Mouse (Mus musculus) G1E (cell line): ENCODE measurements around the gene Hoxa7. TPM values are rescaled to one million over a fixed set of nuclear protein-coding genes. Genes with fewer than 3 reads are reported as not detected.

Source experiments
- ATAC-seq: 2 replicates; pipeline ENCODE4 v1.8.0; 2016; ENCODE audit warnings: mild to moderate bottlenecking; ENCODE audit not compliant: insufficient number of reproducible peaks, poor library complexity, low FRiP score, severe bottlenecking; ENCODE audit errors: extremely low read depth
- DNase-seq: peaks from one replicate; pipeline ENCODE4 v3.0.0; 2012; ENCODE audit warnings: low spot score
- H3K27me3 ChIP-seq: 2 replicates; pipeline ENCODE4 v1.6.1; 2012; ENCODE audit warnings: mild to moderate bottlenecking, low read length, inconsistent platforms; ENCODE audit not compliant: insufficient read depth
- H3K36me3 ChIP-seq: replicated peaks from 2 replicates; pipeline ENCODE3; 2012; ENCODE audit warnings: mild to moderate bottlenecking, inconsistent platforms
- H3K4me1 ChIP-seq: 2 replicates; pipeline ENCODE4 v1.6.1; 2012; ENCODE audit warnings: low read depth, low read length, inconsistent platforms, mixed read lengths; ENCODE audit not compliant: insufficient read depth
- H3K4me3 ChIP-seq: 2 replicates; pipeline ENCODE4 v1.5.1; 2012; ENCODE audit warnings: low read depth, mild to moderate bottlenecking, inconsistent platforms, low read length, moderate library complexity, mixed read lengths
- H3K9me3 ChIP-seq: replicated peaks from 2 replicates; pipeline ENCODE4 v1.6.1; 2012; ENCODE audit warnings: inconsistent platforms
- CTCF ChIP-seq: IDR thresholded peaks from 2 replicates; pipeline ENCODE4 v1.5.1; 2012; ENCODE audit warnings: low read depth, low read length, inconsistent platforms, mixed read lengths
- GATA1 ChIP-seq: IDR thresholded peaks from 2 replicates; pipeline ENCODE4 v1.6.1; 2012; ENCODE audit warnings: borderline replicate concordance, low read length, inconsistent platforms, mixed read lengths
- GATA2 ChIP-seq: IDR thresholded peaks from 2 replicates; pipeline ENCODE4 v1.6.1; 2012; ENCODE audit warnings: low read depth, low read length, inconsistent platforms, borderline replicate concordance
- POLR2AphosphoS5 ChIP-seq: IDR thresholded peaks from 2 replicates; pipeline ENCODE4 v1.6.1; 2012; ENCODE audit warnings: low read depth, low read length, inconsistent platforms; ENCODE audit not compliant: insufficient replicate concordance
- TAL1 ChIP-seq: conservative IDR thresholded peaks from 2 replicates; pipeline ENCODE4 v1.6.1; 2012; ENCODE audit warnings: low read depth, low read length, inconsistent platforms, mixed read lengths
- polyA plus RNA-seq: library from polyadenylated mRNA; stranded (reverse); fragments of >175 nt; gene quantifications from 2 replicates; pipeline ENCODE4 v1.2.3, GENCODE M21; 2012
- total RNA-seq, 2 experiments: library from RNA; stranded (forward) in 1 of 2; stranded (reverse) in 1 of 2; fragments of 200-1000 nt in 1 of 2; fragments of >200 nt in 1 of 2; fragmentation: Nextera tagmentation in 1 of 2; gene quantifications; 2 replicates each; pipeline ENCODE4 v1.2.3; 2014 to 2017

The Hoxa7 gene
- total and polyA plus RNA-seq, 3 experiments, result 0.11 to 0.66 TPM; not detected in 1

DNA sequence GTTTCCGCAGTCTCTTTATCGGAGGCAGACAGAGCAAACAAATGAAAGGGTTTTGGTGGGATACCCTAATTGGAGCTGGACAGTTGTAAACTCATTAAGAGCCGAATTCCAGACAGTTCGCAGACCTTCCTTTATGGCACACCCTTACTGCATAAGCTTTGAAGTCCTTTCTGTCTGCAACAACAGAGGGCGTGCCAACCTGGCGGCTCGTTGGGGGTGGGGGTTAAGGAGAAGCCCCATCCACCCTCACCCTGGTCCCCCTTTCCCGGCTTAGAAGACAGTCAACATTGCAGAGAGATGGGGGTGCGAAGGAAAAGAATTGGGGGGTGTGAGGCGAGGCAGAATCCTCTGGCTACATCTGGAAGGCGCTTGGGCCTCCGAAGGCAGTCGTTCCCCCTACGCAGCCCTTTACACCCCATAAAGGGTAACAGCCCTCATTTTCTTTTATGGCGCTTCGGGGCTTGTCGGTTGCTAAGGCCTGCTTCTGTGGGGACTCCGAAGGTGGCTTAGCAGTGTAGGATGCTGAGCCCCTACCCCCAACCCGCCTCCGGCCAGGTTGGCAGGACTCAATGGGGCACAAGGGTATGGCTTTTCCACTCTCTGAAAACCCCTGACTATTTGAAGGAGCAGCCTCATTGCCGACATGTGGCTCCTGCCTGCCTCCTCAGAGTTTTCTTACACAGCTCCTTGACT is 485 bp upstream of the Hoxa7 start:
- no peak for DNase-seq
- Histone ChIP-seq H3K4me1 (peaks cover 10% of the 10 kb centered on the region), H3K4me3 (peak overlapping the region; percentile 62; the same call in 1 of the 2 replicates), H3K27me3 (peaks cover 52% of the 10 kb centered on the region), H3K9me3 (peaks cover 5% of the 10 kb centered on the region), H3K36me3 (no peaks in the 10 kb centered on the region)
- no peak for ATAC-seq
- no peak for TF ChIP-seq TAL1
- no peak for TF ChIP-seq GATA1
- TF ChIP-seq CTCF, result no peak
- TF ChIP-seq POLR2AphosphoS5, result no peak
- TF ChIP-seq GATA2, result no peak

DNA sequence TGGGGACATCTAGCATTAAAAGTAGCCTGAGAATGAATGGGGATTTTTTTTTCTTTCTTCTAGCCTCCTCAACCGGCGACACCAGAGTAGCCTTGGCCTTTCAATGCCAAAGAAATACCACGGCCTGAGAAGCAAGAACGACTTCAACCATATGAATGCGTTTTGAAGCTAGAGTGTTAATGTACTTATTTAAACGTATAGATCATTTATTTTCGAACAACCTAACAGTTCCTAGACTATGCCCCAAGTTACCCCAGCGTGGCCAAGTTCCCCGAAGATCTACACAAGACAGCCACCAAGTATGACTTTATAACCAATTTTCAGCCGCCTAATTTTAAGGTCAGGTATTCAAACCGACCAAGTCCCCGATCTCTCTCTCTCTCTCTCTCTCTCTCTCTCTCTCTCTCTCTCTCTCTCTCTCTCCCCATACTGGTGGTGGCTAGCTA is 766 bp downstream of the Hoxa7 start:
- Histone ChIP-seq H3K9me3 (peaks cover 9% of the 10 kb centered on the region), H3K36me3 (no peaks in the 10 kb centered on the region), H3K4me3 (no peak overlapping the region), H3K27me3 (peaks cover 50% of the 10 kb centered on the region), H3K4me1 (peaks cover 10% of the 10 kb centered on the region)
- TF ChIP-seq TAL1 (no peak), GATA1 (no peak), CTCF (no peak), GATA2 (no peak), POLR2AphosphoS5 (no peak)
- ATAC-seq (no peak), DNase-seq (no peak)

DNA sequence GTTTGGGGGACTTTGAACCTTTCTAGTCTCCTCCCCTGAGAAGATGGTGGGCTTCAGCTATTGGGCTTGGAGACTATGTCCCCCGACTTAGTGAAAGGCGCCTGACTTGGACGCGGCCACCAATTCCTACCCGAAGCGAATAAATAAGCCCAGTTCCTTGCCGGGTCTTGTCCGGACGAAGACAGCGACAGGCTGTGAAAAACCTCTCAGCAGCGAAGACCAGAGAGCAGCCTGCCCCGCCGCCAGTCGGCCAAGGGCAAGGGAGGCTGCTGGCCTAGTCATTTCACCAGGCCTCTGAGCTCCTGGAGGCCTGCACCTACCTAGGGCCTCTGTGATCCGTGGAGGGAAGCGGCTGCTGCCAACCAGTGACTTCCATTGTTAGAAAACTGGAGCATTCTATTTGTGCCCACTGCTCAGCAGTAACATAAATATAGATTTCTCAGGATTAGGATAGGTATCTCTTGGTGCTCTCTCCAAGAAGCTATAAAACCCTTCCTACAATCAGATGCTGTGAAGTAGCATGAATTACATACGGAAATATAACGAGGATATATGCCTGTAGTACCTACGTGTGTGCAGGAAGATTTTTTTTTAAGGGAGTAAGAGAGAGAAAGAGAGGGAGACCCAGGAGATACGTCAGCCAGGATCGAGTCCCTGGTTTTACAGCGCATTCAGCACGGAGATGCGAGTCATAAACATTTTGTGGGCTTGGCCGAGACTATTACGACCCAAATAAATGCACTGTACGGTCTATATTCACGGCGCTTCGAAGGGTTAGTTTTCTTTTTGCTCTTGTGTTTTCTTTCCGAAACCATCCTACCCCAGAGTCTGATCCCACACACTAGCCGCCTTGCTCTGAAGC is 1.4 kb downstream of the Hoxa7 start:
- peaks cover 9% of the 10 kb centered on the region for H3K9me3 ChIP-seq
- ATAC-seq (no peak), DNase-seq (no peak)
- H3K4me3 ChIP-seq, result no peak overlapping the region
- H3K27me3 ChIP-seq, result peaks cover 48% of the 10 kb centered on the region
- TF ChIP-seq POLR2AphosphoS5 (no peak), GATA2 (no peak), CTCF (no peak), GATA1 (no peak), TAL1 (no peak)
- H3K36me3 ChIP-seq, result no peaks in the 10 kb centered on the region
- H3K4me1 ChIP-seq, result peaks cover 10% of the 10 kb centered on the region

DNA sequence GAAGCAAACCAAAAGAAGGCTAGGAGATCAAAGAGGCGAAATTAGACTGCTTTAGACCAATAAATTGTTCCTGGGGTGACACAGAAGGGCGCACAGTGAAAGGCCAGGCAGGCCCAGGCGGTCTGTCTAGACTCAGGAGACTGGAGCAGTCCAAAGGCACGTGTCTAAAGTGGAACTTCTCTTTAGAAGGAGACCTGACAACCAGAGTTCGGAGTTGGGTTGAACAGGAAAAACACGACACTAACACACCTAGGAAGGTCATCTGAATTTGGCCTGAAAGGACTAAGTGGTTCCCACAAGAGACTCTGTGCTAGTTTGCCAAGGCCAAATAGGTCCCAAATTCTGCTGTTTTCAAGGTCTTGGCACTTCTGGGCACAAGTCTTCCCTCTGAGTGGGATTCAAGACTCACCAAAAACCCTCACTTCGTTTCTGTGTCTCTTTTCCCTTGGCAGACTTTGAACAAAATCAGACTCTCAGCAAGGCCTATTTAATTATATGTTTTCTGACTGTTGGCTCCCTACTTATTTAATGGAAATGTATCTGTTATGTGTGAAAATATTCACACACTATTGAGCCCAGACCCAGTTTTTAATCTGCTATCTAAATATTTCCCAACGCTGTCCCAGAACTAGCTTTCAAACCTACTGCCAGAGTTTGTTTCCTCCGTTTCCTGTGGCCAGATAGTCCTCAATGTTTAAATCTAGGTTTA is 2.3 kb downstream of the Hoxa7 start:
- no peak for TF ChIP-seq GATA2
- TF ChIP-seq POLR2AphosphoS5, result no peak
- TF ChIP-seq TAL1, result no peak
- TF ChIP-seq CTCF, result no peak
- TF ChIP-seq GATA1, result no peak
- ATAC-seq (no peak), DNase-seq (no peak)
- Histone ChIP-seq H3K27me3 (peaks cover 42% of the 10 kb centered on the region), H3K4me3 (no peak overlapping the region), H3K4me1 (peaks cover 10% of the 10 kb centered on the region), H3K9me3 (peaks cover 9% of the 10 kb centered on the region), H3K36me3 (no peaks in the 10 kb centered on the region)

DNA sequence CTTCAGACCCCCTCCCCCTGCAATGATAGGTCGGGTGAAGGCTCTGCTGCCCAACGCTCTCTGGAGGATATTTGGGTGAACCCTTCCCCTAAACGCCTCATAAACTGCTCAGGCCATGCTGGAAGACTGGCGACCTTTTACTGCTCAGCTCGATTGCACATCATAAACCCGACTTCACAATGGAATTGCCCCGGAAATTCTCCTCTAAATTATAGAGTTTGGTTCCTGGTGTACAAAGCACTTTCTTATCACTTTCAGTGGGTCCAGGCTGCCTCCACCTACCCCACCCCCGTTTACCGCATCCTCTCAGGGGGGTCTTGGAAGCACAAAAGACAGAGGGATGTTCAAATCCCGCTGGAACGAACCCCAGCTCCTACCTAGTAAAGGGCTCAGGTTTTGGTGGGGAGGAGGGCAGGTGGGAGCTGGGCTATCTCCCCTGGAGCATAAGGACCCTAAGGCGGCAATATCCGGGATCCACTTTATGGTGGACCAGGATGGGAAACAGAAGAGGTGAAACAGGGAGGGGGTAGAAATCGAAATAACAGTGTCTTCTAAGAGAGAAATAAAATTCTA is 2.9 kb downstream of the Hoxa7 start:
- Histone ChIP-seq H3K9me3 (peaks cover 9% of the 10 kb centered on the region), H3K4me1 (peaks cover 10% of the 10 kb centered on the region), H3K36me3 (no peaks in the 10 kb centered on the region), H3K4me3 (no peak overlapping the region), H3K27me3 (peaks cover 36% of the 10 kb centered on the region)
- no peak for ATAC-seq
- TF ChIP-seq POLR2AphosphoS5 (no peak), CTCF (no peak), GATA2 (no peak)
- no peak for DNase-seq
